Mouse (Mus musculus): ENCODE results near the gene Alg1.
"Not testable (repeated sequence)": the region's sequence is repeated elsewhere in the genome, so short reads cannot be mapped to it uniquely, and the experiment has no call there.

The Alg1 gene

GRCm38 (mm10) chr16:5233418-5234313 lies at the start of gene Alg1:
TSS of gene Alg1 (plus strand) at chr16:5233621.
- DNase-seq (ENCODE audit: low read depth, low spot score): peak; percentile 84

- no peak for DNase-seq (ENCODE audit: low read depth, low spot score)
Measured at GRCm38 (mm10) chr16:5184101-5184500, 49.3 kb upstream of the Alg1 start.

DNA sequence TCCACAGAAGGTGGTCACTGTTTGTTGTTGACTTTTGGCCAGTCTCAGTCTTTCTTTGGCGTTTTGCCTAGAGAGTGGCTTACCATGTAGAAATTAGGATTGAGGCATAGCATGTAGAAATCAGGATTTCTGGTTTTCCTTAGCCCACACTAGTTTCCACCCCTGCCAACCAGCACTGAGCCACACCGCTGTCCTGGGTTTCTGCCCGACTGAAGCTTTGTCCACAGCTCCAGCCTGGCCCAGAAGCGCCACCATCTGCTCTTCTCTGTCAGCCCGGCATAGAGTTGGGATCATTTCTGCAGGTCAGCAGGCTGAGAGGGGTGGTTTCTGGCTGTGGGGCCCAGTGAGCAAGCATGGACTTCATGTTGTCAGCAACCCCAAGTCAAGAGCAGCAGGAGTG lies 48.5 kb upstream of the Alg1 start:
- DNase-seq (ENCODE audit: low read depth, low spot score): no peak

GRCm38 (mm10) chr16:5185691-5186090 lies 47.7 kb upstream of the Alg1 start:
- DNase-seq (ENCODE audit: low read depth, low spot score): no peak

DNA sequence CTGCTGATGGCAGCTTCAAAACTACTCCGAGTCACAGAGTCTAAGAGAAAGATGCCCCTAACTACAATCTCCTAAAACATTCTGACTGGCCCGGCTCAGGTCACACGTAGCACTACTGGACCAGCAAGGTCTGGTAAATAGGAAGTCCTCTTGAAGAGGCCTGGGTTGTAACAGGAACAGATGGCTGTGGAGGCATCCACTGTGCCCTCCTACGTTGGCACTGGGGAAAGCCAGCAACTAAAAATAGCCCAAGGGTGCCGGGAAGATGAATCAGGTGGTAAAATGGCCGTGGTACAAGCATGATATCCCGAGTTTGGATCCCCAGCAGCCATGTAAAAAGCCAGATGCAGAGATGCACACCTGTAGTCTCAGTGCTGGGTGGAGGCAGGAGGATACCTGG lies 47.2 kb upstream of the Alg1 start:
- no peak for DNase-seq (ENCODE audit: low read depth, low spot score)

DNA sequence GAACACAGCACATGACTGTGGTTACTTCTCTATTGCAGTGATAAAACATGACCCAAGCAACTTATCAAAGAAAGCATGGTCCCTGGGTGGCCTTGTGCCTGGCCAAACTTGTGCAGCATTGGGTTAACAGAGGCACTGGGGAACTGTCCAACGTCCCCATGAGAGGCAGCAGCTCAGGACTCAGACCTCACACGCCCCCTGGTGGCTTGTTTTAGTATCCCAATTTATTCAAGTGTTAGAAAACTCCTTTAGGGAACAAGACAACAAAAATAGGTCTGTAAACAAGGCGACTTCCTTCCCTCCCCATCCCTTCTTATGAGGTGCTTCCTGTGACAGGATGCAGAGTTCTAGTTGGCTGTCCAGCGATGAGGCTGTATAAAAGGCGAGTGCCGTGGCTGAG lies 38.3 kb upstream of the Alg1 start:
- DNase-seq (ENCODE audit: low read depth, low spot score): no peak

DNA sequence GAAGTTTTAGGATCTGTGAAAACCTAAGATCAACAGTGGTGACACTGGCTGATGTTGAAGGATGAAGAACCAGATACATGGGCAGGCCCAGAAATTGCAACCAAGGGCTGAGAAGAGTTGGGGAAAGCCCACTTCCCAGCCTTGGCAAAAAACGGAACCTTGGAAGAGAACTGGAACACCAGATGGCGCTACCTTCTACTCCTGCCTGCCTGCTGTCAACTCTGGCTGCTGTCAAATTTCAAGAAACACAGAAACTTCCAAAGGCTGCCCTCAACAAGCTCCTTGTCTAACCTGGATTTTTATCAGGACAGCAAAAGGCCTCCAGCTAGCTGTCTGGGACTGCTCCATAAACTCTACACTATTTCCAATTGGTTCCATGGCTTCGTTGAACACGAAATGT lies 30.7 kb upstream of the Alg1 start:
- no peak for DNase-seq (ENCODE audit: low read depth, low spot score)

- DNase-seq (ENCODE audit: low read depth, low spot score): no peak
Measured at GRCm38 (mm10) chr16:5203200-5203599, 30.2 kb upstream of the Alg1 start.

DNA sequence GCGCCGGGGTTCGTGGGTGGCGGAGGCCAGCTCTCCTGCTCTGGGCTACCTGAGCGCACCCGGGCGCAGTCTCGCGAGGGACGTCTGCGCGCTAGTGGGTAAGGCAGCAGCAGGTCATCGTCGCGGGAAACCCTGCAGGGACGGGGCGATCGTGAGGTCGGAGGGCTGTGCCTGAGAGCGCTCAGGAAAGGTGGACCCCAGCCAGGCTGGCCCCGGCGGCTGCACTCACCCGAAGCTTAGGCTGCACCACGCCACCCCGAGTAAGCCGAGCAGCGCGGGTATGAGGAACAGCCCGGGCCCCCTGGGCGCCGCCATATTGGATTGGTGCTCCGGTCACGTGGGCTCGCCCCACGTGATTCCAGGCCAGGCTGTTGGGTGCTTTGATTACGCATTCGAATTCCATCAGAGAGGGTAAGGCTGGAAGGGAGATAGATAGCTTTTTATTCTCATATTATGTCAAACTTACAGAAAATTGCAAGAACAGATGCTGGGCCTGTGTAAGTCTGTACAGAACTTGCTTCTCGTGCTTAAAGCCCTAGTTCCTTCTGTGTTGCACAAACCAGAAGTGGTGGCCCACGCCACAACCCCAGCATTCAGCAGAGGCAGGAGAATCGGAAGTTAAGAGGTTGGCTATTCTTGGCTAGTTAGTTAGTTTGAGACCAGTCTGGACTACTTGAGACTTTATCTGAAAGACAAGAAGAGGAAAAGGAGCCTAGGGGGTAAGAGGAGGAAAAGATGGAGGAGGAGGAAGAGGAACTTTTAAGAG lies 29.6 kb upstream of the Alg1 start, which contains the start of gene Nagpa:
Gene Nagpa (minus strand): TSS at position 345 of the 766 bp plus-strand sequence.
- DNase-seq (ENCODE audit: low read depth, low spot score): peak; percentile 85

DNA sequence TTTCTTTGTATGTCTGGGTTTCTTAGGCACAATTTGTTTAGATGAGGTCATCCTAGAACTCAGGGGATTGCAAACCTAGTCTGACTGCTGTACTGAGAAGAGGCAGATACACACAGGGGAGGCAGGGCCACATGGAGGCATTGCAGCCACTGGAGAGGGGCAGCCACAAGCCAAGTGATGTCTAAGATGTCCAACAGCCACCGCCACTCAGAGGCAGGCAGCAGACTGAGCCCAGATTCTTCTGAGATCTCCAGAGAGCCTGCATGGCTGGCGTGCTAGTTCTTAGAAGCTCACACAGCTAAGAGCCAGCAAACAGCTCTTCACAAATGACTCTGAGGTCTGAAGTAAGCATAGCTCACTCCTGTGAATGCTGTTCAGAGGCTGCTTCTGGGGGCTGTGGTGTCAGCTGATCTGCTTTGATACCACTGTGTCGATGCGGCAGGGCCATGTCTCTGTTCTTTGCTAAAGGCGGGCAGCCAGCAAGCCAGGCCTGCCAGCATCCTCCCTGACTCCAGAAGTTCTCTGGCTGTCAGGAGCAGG lies 27.9 kb upstream of the Alg1 start:
- DNase-seq (ENCODE audit: low read depth, low spot score): no peak

DNA sequence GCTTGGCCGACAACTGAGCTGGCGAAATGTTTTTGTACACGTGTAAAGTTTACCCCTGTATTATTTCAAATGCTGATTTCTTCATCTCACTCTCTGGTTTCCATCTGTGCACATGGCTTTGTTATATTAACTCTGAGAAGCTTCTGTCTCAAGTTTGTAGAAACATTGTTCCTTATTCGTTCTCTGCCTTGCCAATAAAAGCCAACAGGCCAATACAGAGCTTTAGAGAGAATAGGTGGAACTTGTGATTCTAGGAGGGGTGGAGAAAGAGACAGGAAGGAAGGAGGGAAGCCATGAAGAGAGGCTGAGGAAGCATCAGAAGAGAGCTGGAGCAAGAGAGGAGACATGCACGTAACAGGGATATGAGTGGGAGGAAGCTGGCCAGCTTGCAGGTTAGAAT lies 27.4 kb upstream of the Alg1 start:
- DNase-seq (ENCODE audit: low read depth, low spot score): no peak

GRCm38 (mm10) chr16:5210365-5210764 lies 23.1 kb upstream of the Alg1 start:
- DNase-seq (ENCODE audit: low read depth, low spot score): no peak

DNA sequence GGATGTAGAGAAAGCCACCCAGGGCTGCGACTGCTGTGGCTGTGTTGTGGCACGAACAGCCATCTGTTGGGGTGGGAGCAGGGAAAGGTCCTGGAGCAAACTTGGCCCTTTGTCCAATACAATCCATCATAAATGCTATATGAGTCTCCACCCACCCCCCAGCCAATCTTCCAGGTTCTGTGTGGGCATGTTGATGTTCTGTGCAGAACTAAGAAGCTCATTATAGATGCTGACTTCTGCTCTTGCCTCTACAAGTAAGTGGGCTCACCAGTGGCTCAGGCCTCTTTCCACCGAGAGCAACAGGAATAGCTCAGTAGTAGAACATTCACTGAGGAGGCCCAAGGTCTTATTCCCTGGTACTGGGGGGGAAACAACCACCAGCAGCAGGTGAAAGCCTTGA lies 21.3 kb upstream of the Alg1 start:
- DNase-seq (ENCODE audit: low read depth, low spot score): no peak

DNA sequence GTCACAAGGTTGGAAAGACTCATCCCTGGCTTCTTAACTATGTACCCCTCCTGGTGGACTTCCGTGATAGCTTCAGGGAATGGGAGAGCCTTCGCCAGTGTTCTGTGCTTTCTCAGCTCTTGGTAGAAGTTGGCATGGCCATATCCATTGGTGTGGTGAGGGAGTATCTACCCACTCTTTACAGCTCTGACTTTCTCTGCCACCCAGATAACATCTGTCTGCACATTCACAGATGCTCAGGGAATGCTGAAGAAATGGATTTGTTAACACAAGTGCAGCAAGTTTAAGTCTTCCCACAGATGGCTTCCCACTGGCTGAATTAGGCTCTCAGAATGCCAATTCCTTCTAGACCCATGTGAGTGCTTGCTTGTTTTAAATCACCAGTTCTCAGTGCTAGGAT lies 19.3 kb upstream of the Alg1 start:
- DNase-seq (ENCODE audit: low read depth, low spot score): no peak

DNA sequence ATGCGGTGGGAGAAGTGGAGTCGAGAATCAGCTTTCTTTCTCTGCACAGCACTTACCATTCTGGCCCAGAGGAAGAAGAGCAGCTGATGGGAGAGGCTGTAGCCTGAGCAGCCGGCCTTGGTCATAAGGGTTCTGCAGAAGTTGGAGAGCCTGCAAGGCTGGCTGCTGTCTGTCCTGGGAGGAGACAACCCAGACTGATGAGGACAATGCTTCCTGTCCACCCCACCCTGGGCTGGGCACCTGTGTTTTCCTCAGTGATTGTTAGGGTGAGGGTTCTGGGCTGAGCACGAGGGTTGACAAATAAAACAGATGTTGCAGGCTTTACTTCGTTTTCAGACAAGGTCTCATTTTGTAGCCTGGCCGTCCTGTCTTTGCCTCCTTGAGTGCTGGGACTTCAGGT lies 16.7 kb upstream of the Alg1 start:
- no peak for DNase-seq (ENCODE audit: low read depth, low spot score)

DNA sequence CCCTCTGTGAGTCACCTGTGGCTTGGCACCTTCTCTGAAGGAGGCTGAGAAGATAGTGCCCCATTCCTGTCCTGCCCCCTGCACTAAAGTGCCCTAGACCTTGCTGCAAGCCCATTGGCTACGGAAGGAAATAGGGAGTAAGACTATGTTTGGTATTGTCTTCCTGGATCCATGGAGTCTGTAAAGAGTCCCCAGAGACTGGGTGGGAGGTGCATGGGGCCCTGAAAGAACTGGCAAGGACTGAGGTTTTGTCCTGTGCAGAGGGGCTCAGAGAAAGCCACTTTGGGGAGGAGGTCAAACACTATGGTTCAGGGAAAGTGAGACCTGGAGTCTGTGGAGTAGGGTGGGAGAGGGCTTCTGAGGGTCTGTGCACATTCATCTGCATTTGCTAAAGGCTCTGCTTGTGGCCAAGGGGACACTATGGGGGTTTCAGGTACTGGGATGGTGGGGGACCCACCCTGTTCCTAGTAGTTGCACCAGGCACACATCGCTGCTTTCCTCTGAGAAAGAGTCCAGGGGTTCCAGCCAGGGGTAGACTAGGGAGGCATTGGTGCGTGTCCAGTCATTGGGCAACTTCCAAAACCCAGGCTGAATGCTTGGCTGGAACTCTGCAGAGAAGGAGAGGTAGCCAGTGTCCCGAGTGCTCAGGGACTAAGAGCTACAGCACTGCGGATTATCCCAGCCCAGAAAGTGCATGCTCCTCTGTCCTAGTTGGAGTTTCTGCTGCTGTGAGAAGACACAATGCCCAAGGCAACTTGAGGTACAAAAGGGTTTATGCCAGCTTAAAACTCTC lies 15.9 kb upstream of the Alg1 start:
- DNase-seq (ENCODE audit: low read depth, low spot score): no peak

GRCm38 (mm10) chr16:5221403-5221802 lies 12.0 kb upstream of the Alg1 start:
- DNase-seq (ENCODE audit: low read depth, low spot score): no peak

DNA sequence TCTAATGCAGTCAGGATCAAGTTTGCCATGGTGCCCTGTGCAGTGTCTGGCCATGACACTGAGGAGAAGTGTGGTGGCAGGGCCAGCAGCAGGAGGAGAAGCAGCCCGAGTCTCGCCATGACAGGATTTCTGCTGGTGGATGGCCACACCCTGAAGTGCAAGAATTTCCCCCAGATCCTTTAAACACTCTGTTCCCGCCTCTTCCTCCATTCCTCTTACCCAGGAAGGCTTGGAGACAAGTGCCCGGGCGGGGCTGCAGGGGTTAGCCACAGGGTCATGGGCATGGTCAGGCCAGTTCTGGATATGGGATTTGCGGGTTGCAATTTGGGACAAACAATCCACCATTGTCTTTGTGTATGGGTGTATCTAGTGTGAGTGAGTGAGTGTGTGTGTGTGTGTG lies 11.3 kb upstream of the Alg1 start, which contains the start of gene AU021092:
Gene AU021092 (minus strand): TSS at position 160 of the 400 bp plus-strand sequence.
- DNase-seq (ENCODE audit: low read depth, low spot score): no peak

DNA sequence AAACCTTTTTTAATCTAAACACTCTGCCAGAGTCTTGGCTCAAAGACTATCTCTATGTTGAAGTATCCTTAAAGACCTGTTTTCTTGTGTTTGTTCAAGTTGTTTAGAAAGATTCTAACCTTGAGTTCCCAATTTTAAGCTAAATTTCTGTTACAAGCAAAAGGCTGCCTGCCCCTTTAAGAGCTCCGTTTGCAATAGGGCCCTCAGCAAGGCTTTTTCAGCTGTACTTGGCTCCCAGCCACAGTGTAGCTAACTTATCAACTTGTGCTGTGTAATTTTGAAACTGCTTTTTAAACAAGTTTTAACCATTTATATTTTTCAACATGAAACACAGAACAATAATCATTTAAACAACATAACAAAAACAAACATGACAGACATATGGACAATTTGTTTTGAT lies 6.9 kb upstream of the Alg1 start:
- DNase-seq (ENCODE audit: low read depth, low spot score): not testable (repeated sequence)

DNA sequence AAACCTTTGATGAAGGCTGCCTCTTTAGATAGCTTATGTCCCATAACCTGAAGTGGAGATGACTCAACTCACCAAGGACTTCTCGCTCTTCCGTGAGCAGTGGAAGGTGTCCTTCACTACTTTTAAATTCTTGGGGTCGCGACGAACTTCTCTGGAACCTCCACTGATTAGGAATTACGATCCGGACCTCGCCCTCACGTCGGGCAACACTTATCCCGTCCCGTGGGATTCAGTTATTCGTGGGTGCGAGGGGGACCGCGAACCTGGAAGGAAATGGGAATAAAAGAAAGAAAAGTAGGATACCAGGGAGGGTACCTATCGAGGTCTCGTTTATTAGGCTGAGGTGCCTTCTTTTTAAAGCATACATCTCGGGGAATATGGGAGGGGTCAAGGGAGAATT lies 5.9 kb upstream of the Alg1 start:
- DNase-seq (ENCODE audit: low read depth, low spot score): not testable (repeated sequence)

GRCm38 (mm10) chr16:5228103-5228502 lies 5.3 kb upstream of the Alg1 start:
- not testable (repeated sequence) for DNase-seq (ENCODE audit: low read depth, low spot score)

GRCm38 (mm10) chr16:5232982-5233381 lies 439 bp upstream of the Alg1 start:
- DNase-seq (ENCODE audit: low read depth, low spot score): no peak
